Mouse (Mus musculus): ENCODE results near the gene Ap2a1.
A peak's percentile ranks its signal among the peaks of the same experiment; 100 is the strongest.
"Not testable (repeated sequence)": the region's sequence is repeated elsewhere in the genome, so short reads cannot be mapped to it uniquely, and the experiment has no call there.

Ap2a1 gene

DNA sequence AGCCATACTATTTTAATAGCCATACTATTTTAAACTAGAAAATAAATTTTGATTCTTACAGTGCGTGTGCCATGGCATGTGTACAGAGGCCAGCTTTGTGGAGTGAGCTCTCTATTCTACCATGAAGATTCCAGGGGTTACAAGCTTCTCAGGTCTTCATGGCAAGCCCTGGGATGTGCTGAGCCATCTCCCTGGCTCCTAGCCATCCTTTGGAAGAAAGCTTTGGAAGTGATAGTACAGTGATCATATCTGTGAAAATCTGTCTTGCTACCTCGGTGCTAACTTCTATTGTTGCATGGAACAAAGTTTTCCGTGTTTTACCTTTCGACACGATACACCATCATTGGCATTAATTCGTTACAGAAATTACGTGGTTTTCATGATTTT lies 34.1 kb downstream of the Ap2a1 start:
- no peak for DNase-seq (ENCODE audit: low read depth, low spot score)

DNA sequence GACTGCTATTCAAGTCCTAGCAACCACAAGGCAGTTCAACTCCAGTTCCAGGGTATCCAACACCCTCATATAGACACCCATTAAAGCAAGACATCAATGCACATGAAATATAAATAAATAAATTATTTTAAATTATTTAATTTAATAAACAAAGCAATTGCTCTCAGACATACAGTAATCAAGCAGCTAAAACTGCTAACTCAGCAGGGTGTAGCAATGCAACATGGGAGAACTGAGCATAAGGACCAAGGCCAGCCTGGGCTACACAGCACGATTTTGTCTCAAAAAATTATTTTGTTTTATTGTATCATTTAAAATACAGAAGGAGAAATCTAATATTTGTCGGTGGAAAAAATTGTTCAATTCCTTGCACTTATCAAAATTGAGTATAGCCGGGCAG lies 35.1 kb downstream of the Ap2a1 start:
- DNase-seq (ENCODE audit: low read depth, low spot score): no peak

GRCm38 (mm10) chr7:44893197-44893596 lies 36.1 kb downstream of the Ap2a1 start:
- DNase-seq (ENCODE audit: low read depth, low spot score): no peak

- peak; percentile 79 for DNase-seq (ENCODE audit: low read depth, low spot score)
These were observed 36.9 kb downstream of the Ap2a1 start, which contains the start of gene Med25 for GRCm38 (mm10) chr7:44892276-44892921. Gene Med25 (minus strand): TSS chr7:44892712.

DNA sequence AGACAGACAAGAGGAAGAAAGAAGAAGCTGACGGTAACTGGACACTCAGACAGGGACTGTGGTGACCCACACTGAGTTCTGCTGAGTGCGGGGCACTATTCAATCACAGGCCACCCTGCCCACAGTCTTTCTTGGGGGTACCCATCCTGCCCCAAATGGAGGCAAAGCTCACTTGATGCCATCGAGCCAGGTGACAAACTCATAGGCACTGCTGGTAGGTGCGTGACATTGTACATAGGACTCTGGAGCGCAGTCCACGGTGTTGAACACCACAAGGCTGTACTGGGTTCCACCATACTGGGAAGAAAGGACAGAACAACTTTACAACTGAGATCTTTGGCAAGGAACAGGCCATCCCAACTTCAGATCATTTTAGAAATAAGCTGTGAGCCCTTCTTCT lies 37.7 kb downstream of the Ap2a1 start:
- no peak for DNase-seq (ENCODE audit: low read depth, low spot score)

GRCm38 (mm10) chr7:44890737-44891136 lies 38.6 kb downstream of the Ap2a1 start:
- no peak for DNase-seq (ENCODE audit: low read depth, low spot score)

GRCm38 (mm10) chr7:44890180-44890579 lies 39.1 kb downstream of the Ap2a1 start:
- no peak for DNase-seq (ENCODE audit: low read depth, low spot score)

GRCm38 (mm10) chr7:44888256-44889105 lies 40.8 kb downstream of the Ap2a1 start:
- no peak for DNase-seq (ENCODE audit: low read depth, low spot score)

DNA sequence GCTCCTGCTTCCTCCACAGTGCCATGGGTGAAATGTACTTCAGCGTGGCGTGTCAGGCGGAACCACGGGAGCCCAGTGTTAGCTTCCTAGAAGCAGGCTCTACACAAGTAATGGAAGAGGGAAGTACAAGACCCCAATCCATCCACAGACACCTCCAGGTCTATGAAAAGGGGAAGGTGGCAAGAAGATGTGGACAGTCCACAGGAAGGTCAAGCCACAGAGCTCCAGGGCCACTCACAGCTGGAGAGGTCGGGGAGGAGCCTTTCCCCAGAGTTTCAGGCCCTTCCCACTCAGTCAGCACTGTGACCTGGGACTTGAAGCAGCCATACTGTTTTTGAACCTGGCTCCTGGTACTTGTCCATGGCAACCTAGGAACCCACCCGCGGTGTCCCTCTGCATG lies 42.3 kb downstream of the Ap2a1 start:
- DNase-seq (ENCODE audit: low read depth, low spot score): no peak

DNA sequence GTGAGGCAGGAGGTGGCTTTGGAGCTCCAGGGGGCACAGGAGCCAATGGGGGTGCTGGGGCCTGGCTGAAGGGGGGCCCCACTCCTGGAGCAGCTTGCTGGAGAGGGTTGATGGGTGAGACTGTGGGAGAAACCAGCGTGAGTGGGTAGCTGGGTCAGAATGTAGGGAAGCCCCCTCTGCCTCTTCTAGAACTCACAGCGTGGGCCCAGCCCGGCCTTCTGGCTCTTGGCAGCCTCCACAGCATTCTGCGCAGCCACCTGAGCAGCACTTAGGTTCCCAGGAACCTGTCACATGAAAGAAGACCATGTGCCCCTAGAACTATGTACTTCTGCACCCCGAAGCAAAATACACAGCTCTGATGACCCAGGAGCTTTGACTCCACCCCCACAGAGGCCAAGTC lies 44.7 kb downstream of the Ap2a1 start:
- no peak for DNase-seq (ENCODE audit: low read depth, low spot score)

GRCm38 (mm10) chr7:44883036-44883435 lies 46.3 kb downstream of the Ap2a1 start:
- DNase-seq (ENCODE audit: low read depth, low spot score): no peak

GRCm38 (mm10) chr7:44877833-44878232 lies 51.5 kb downstream of the Ap2a1 start:
- no peak for DNase-seq (ENCODE audit: low read depth, low spot score)

DNA sequence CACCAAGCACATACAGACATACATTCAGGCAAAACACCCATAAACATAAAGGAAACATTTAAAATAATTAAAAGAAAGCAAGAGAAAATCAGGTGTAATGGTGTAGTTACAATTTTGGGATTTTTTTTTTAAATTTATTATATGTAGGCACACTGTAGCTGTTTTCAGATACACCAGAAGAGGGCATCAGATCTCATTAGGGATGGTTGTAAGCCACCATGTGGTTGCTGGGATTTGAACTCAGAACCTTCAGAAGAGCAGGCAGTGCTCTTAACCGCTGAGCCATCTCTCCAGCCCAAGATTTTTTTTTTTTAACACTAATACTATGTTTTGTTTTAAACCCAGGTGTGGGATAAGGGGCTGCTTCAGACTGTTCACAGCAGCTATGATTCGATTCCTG lies 57.5 kb downstream of the Ap2a1 start:
- not testable (repeated sequence) for DNase-seq (ENCODE audit: low read depth, low spot score)

DNA sequence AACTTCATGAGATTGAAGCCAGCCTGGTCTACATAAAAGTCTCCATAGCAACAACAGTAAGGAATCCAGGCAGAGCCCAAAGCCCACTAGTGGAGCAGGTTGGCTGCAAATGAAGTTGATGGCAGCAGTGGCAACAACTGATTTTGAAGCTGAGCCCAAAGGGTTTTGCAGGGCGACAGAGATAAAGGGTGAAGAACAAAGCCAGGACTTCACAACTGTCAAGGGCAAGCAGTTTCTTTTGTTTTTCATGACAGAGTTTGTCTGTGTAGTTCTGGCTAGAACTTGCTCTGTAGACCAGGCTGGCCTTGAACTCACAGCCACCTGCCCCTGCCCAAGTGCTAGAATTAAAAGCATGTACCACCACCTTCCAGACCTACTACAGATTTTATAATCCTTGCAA lies 58.1 kb downstream of the Ap2a1 start:
- DNase-seq (ENCODE audit: low read depth, low spot score): no peak

GRCm38 (mm10) chr7:44870614-44871013 lies 58.7 kb downstream of the Ap2a1 start:
- DNase-seq (ENCODE audit: low read depth, low spot score): no peak

- peak; percentile 42 for DNase-seq (ENCODE audit: low read depth, low spot score)
These were observed 59.4 kb downstream of the Ap2a1 start, which contains the start of gene Ptov1 for GRCm38 (mm10) chr7:44869697-44870528. Gene Ptov1 (minus strand): TSS chr7:44869788.

- no peak for DNase-seq (ENCODE audit: low read depth, low spot score)
These were observed 60.2 kb downstream of the Ap2a1 start for GRCm38 (mm10) chr7:44868919-44869696.

- DNase-seq (ENCODE audit: low read depth, low spot score): no peak
These were observed 60.8 kb downstream of the Ap2a1 start for GRCm38 (mm10) chr7:44868465-44868864.

DNA sequence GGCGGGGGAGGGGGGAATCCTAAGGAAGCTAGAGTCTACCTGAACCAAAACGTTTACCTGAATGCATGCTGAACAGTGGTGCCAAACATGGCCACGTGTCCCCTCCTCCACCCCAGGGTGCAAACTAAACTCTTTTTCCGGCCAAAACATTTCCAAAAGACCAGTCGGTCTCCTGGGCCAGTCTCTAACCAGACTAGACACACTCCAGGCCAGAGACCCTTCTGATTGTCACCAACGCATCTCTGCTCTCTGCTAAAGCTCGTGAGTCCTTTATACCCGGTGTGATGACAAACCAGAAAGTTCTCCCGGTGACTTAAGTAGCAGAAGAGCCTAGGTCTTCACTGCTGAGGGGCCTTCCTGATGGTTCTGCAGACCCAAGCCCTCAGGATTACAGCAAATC lies 61.5 kb downstream of the Ap2a1 start:
- DNase-seq (ENCODE audit: low read depth, low spot score): no peak

- no peak for DNase-seq (ENCODE audit: low read depth, low spot score)
These were observed 62.1 kb downstream of the Ap2a1 start for GRCm38 (mm10) chr7:44867010-44867702.

Data from c-Kit-negative CD71-positive TER-119-positive erythroid progenitor cells, embryonic 14.5 days (primary cell).